Mouse (Mus musculus): ENCODE data around the gene Pitpnm1. TPM values are rescaled to one million over a fixed set of nuclear protein-coding genes. Genes with fewer than 3 reads are reported as not detected.
"Not testable (repeated sequence)": the region's sequence is repeated elsewhere in the genome, so short reads cannot be mapped to it uniquely, and the experiment has no call there.

The Pitpnm1 gene
- polyA plus RNA-seq, 1 experiment from 2014 or later = 109 TPM

DNA sequence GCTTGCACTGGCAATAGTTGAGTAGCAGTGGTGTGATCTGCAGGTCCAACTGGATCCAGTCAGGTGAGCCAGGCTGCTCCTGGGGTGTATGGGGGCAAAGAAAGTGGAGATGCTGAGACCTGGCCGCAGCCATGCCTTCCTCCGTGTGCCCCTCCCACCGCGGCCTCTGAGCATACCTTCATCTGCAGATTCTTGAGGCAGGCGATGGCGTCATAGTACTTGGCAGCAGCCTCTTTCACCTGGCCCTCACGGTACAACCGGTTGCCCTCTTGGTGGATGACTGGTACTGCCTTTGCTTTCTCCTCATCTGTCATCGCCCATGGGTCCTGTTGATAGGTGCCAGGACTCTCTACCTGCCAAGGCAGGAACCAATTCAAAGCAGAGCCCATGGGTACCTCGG is 15.3 kb downstream of the Pitpnm1 start:
- no peak for ATAC-seq
- no peak for TF ChIP-seq CTCF (IDR thresholded peaks at IDR 0.05)
- DNase-seq (ENCODE audit: low read depth, low spot score) = no peak
- in situ Hi-C loops (cut with MboI; ENCODE audit: low pct_unique_long_range_greater_than_20kb) = no loop called here
- CTCF ChIA-PET = interaction anchor here (1.3 to 2.5 kb wide), 2 partner anchors 10 to 16 kb away, joined by 3 to 7 read pairs; no protein-coding TSS in a partner anchor
- POLR2A ChIA-PET = no interaction called here
- no peaks in the 10 kb centered on the region for H3K27me3 ChIP-seq

DNA sequence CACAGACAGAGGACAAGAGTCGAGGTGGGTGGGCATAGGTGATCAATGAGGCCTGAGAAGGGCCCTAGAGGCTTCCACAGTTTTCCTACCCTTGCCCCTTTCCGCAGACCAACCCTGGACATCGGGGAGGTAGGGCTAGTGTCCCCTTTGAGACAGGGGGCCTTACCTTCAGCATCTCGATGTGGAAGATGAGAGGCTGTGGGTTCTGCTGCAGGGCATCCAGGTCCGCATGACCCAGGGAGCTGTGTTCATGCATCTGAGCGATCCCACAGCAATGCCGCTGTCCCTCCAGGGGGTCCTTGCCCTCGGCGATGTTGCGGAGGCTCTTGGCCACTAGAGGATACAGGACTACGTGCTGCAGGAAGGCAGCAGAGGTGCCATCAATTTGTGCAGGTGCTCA is 16.0 kb downstream of the Pitpnm1 start:
- ATAC-seq = no peak
- no peak for DNase-seq (ENCODE audit: low read depth, low spot score)
- ChIA-PET POLR2A (no interaction called here), CTCF (interaction anchor here (1.3 to 1.7 kb wide), 2 partner anchors 9 to 17 kb away, joined by 4 read pairs; no protein-coding TSS in a partner anchor)
- H3K27me3 ChIP-seq = no peaks in the 10 kb centered on the region
- no peak for TF ChIP-seq CTCF (IDR thresholded peaks at IDR 0.05)
- in situ Hi-C loops (cut with MboI; ENCODE audit: low pct_unique_long_range_greater_than_20kb) = no loop called here

DNA sequence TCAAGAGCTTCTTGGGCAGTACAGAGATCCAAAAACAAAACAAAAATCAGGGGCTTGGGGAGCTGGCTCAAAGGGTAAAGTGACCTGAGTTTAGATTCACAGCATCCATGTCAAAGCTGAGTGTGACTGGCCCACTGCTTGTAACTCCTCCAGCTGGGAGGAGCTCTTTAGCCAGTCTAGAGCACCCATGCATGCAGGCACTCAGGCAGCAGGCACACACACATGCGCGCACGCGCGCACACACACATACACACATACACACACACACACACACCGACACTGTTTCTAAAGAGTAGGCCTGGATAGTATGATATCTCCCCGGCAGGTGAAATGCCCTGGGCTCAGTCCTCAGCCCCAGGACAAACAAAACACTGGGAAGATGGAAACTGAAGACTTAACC is 17.2 kb downstream of the Pitpnm1 start:
- ChIA-PET POLR2A (interaction anchor here (0.6 kb wide), 1 partner anchor 47 kb away, joined by 3 read pairs; no protein-coding TSS in a partner anchor), CTCF (interaction anchor here (1.3 to 1.7 kb wide), 2 partner anchors 8 to 18 kb away, joined by 4 read pairs; no protein-coding TSS in a partner anchor)
- no peak for DNase-seq (ENCODE audit: low read depth, low spot score)
- no peak for ATAC-seq
- no peaks in the 10 kb centered on the region for H3K27me3 ChIP-seq
- in situ Hi-C loops (cut with MboI; ENCODE audit: low pct_unique_long_range_greater_than_20kb) = no loop called here
- no peak for TF ChIP-seq CTCF (IDR thresholded peaks at IDR 0.05)

GRCm38 (mm10) chr19:4118350-4118749 is 18.6 kb downstream of the Pitpnm1 start:
- POLR2A ChIA-PET = interaction anchor here (0.6 kb wide), 2 partner anchors 21 to 65 kb away, joined by 3 read pairs; partner anchors contain the start of gene Gpr152
- no peak for TF ChIP-seq CTCF (IDR thresholded peaks at IDR 0.05)
- DNase-seq (ENCODE audit: low read depth, low spot score) (no peak), ATAC-seq (no peak)
- in situ Hi-C loops (cut with MboI; ENCODE audit: low pct_unique_long_range_greater_than_20kb) = no loop called here
- no peaks in the 10 kb centered on the region for H3K27me3 ChIP-seq
- CTCF ChIA-PET = no interaction called here

GRCm38 (mm10) chr19:4119716-4120487 is 20.1 kb downstream of the Pitpnm1 start:
- DNase-seq (ENCODE audit: low read depth, low spot score) (no peak), ATAC-seq (no peak)
- in situ Hi-C loops (cut with MboI; ENCODE audit: low pct_unique_long_range_greater_than_20kb) = loop anchor here (5.0 kb wide), 1 partner anchor 82 kb away; the partner anchor contains the start of gene Rad9a
- CTCF ChIA-PET = interaction anchor here (1.3 to 2.4 kb wide), 3 partner anchors 20 to 108 kb away, joined by 4 to 11 read pairs (median 7); partner anchors contain the start of gene Pitpnm1
- no peak for TF ChIP-seq CTCF (IDR thresholded peaks at IDR 0.05)
- no peaks in the 10 kb centered on the region for H3K27me3 ChIP-seq
- POLR2A ChIA-PET = interaction anchor here (1.0 to 1.2 kb wide), 2 partner anchors 14 to 50 kb away, joined by 3 read pairs; no protein-coding TSS in a partner anchor

DNA sequence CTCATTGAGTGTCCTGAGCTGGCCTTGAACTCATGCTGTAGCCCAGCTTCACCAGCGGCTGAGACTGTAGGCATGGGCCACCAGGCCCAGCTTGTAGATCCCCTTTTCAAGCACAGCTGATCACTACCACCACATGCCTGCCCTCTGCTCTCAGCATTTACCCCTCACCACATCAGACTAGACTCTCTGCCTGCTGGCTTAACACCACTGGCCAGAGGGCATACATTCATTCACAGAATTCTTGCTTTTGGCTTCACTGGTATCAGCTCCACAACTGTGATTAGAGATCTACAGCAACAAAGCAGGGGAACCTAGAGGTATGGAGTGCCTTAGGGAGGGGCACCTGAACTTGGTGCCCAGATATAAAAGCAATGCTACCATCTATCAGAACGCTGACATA is 20.7 kb downstream of the Pitpnm1 start:
- ATAC-seq = no peak
- TF ChIP-seq CTCF (IDR thresholded peaks at IDR 0.05) = no peak
- in situ Hi-C loops (cut with MboI; ENCODE audit: low pct_unique_long_range_greater_than_20kb) = loop anchor here (5.0 kb wide), 1 partner anchor 82 kb away; the partner anchor contains the start of gene Rad9a
- CTCF ChIA-PET = interaction anchor here (1.1 to 2.4 kb wide), 4 partner anchors 9 to 108 kb away, joined by 4 to 11 read pairs (median 6); partner anchors contain the start of gene Pitpnm1
- no peak for DNase-seq (ENCODE audit: low read depth, low spot score)
- POLR2A ChIA-PET = interaction anchor here (0.8 to 1.2 kb wide), 6 partner anchors 14 to 96 kb away, joined by 3 to 5 read pairs (median 4); partner anchors contain the start of gene Pitpnm1
- no peaks in the 10 kb centered on the region for H3K27me3 ChIP-seq

GRCm38 (mm10) chr19:4121097-4121805 is 21.5 kb downstream of the Pitpnm1 start:
- CTCF ChIA-PET = interaction anchor here (0.8 to 2.4 kb wide), 5 partner anchors 8 to 107 kb away, joined by 3 to 11 read pairs (median 4); partner anchors contain the start of gene Pitpnm1
- POLR2A ChIA-PET = interaction anchor here (0.8 to 1.2 kb wide), 6 partner anchors 13 to 95 kb away, joined by 3 to 5 read pairs (median 4); partner anchors contain the start of gene Pitpnm1
- TF ChIP-seq CTCF (IDR thresholded peaks at IDR 0.05) = no peak
- DNase-seq (ENCODE audit: low read depth, low spot score) (peak; percentile 90), ATAC-seq (peak; percentile 82)
- H3K27me3 ChIP-seq = no peaks in the 10 kb centered on the region
- in situ Hi-C loops (cut with MboI; ENCODE audit: low pct_unique_long_range_greater_than_20kb) = loop anchor here (5.0 kb wide), 1 partner anchor 81 kb away; the partner anchor contains the start of gene Rad9a

- POLR2A ChIA-PET; ATAC-seq; H3K27me3 ChIP-seq; DNase-seq (ENCODE audit: low read depth, low spot score): not testable (repeated sequence)
- CTCF ChIA-PET = interaction anchor here (0.8 to 2.4 kb wide), 3 partner anchors 22 to 80 kb away, joined by 3 to 11 read pairs (median 4); partner anchors contain the start of gene Pitpnm1
- in situ Hi-C loops (cut with MboI; ENCODE audit: low pct_unique_long_range_greater_than_20kb) = loop anchor here (5.0 kb wide), 1 partner anchor 80 kb away; the partner anchor contains the start of gene Rad9a
These were observed 22.1 kb downstream of the Pitpnm1 start for GRCm38 (mm10) chr19:4121896-4122295.

GRCm38 (mm10) chr19:4122411-4123370 is 22.9 kb downstream of the Pitpnm1 start:
- CTCF ChIA-PET = interaction anchor here (1.1 to 2.4 kb wide), 3 partner anchors 23 to 105 kb away, joined by 4 to 11 read pairs (median 6); partner anchors contain the start of gene Pitpnm1
- POLR2A ChIA-PET = no interaction called here
- DNase-seq (ENCODE audit: low read depth, low spot score) (no peak), ATAC-seq (no peak)
- in situ Hi-C loops (cut with MboI; ENCODE audit: low pct_unique_long_range_greater_than_20kb) = loop anchor here (5.0 kb wide), 1 partner anchor 80 kb away; the partner anchor contains the start of gene Rad9a
- H3K27me3 ChIP-seq = no peaks in the 10 kb centered on the region
- no peak for TF ChIP-seq CTCF (IDR thresholded peaks at IDR 0.05)

Measured in Patski (cell line).